Mouse (Mus musculus): ENCODE data around the gene Prr7.
"Not testable (repeated sequence)": the region's sequence is repeated elsewhere in the genome, so short reads cannot be mapped to it uniquely, and the experiment has no call there.

- TF ChIP-seq POLR2A (IDR thresholded peaks at IDR 0.05; ENCODE audit: borderline replicate concordance, extremely low read depth, insufficient read depth, insufficient read length, poor library complexity, severe bottlenecking); CTCF (IDR thresholded peaks at IDR 0.05; ENCODE audit: borderline replicate concordance, extremely low read depth, insufficient read depth, insufficient read length): not testable (repeated sequence)
Observed at GRCm38 (mm10) chr13:55437111-55437629, 26.9 kb upstream of the Prr7 start.

Data from brain, embryonic 14.5 days (tissue).